Mouse (Mus musculus) hematopoietic stem cell, adult 5-6 weeks (primary cell): ENCODE results near the gene Gm43191. TPM values are rescaled to one million over a fixed set of nuclear protein-coding genes. Genes with fewer than 3 reads are reported as not detected.

Experiments used
- ATAC-seq, 2 experiments: fragments of 125-278 bp in 1 of 2; replicated peaks in 1 of 2; 2 replicates each; pipeline ENCODE4 v1.8.0; 2016 to 2017; ENCODE audit warnings: inconsistent platforms in 2 of 2, mild to moderate bottlenecking in 2 of 2, moderate number of reproducible peaks in 2 of 2, low read depth in 1 of 2, moderate TSS enrichment in 1 of 2; ENCODE audit not compliant: low FRiP score in 2 of 2, poor library complexity in 2 of 2, severe bottlenecking in 2 of 2, insufficient read depth in 1 of 2, low TSS enrichment in 1 of 2
- total RNA-seq: library from RNA; stranded (forward); fragments of 172-1452, 232-1000 nt; gene quantifications from 2 replicates; pipeline ENCODE4 v1.2.3, GENCODE M21; 2017

Gene Gm43191
- total RNA-seq, 1 experiment from 2014 or later = not detected

- no peak for ATAC-seq
Observed at GRCm38 (mm10) chr3:116595603-116595991, 85.5 kb downstream of the Gm43191 start.

- ATAC-seq = peak; percentile 97 to 98
Observed at GRCm38 (mm10) chr3:116594728-116595602, 86.1 kb downstream of the Gm43191 start, which contains the start of gene Sass6. TSS of gene Sass6 (plus strand) at chr3:116594982.

- ATAC-seq = peak; percentile 55 to 61
Observed at GRCm38 (mm10) chr3:116594076-116594727, 86.9 kb downstream of the Gm43191 start.

Other genes starting within 250 kb of the Gm43191 start
- 31.6 and 32.6 TPM in 2 replicates for gene Rtca, start 173.1 kb downstream of the Gm43191 start, total RNA-seq
- 15.2 and 17.0 TPM in 2 replicates for gene Dbt, start 168.2 kb downstream of the Gm43191 start, total RNA-seq
- 0.55 and 1.2 TPM in 2 replicates for gene Lrrc39, start 118.3 kb downstream of the Gm43191 start, total RNA-seq
- gene Sass6, start 86.3 kb downstream of the Gm43191 start, total RNA-seq = 34.1 and 43.9 TPM in 2 replicates
- gene Trmt13, start 66.7 kb downstream of the Gm43191 start, total RNA-seq = 53.8 and 54.4 TPM in 2 replicates
- 76.5 and 92.3 TPM in 2 replicates for gene Mfsd14a, start 18.6 kb downstream of the Gm43191 start, total RNA-seq
- gene Slc35a3, start 31.6 kb upstream of the Gm43191 start, total RNA-seq = 48.4 and 57.3 TPM in 2 replicates
- gene Agl, start 126.9 kb upstream of the Gm43191 start, total RNA-seq = 8.6 and 11.3 TPM in 2 replicates
- 22.6 and 33.3 TPM in 2 replicates for gene Frrs1, start 178.2 kb upstream of the Gm43191 start, total RNA-seq